In genomic region chr5:92312046-92312715, GRCm38 (mm10) we compare ENCODE assay signal across 8 mouse cellular contexts. TPM values are rescaled to one million over a fixed set of nuclear protein-coding genes. Genes with fewer than 3 reads are reported as not detected.
A peak's percentile ranks its signal among the peaks of the same experiment; 100 is the strongest.
DNase-seq lines count a peak whose midpoint lies in the region; ATAC-seq and TF ChIP-seq lines count a peak whose summit lies in the region.

No protein-coding gene starts in this region.

- H3K4me2 ChIP-seq in intestine, embryonic 14.5 days (ENCODE audit: low read length), result no peak overlapping the region
- H3K4me2 ChIP-seq in intestine, embryonic 15.5 days (replicated peaks), result no peak overlapping the region
- no peak overlapping the region for H3K4me2 ChIP-seq in limb, embryonic 11.5 days (ENCODE audit: low read depth, severe bottlenecking)
- H3K4me2 ChIP-seq in neural tube, embryonic 11.5 days (ENCODE audit: low read depth), result no peak overlapping the region

- no peak for TF ChIP-seq POLR2A in brain, embryonic 14.5 days (IDR thresholded peaks at IDR 0.05; ENCODE audit: borderline replicate concordance, extremely low read depth, insufficient read depth, insufficient read length, poor library complexity, severe bottlenecking)

- no peak overlapping the region for H3K4me3 ChIP-seq in intestine, embryonic 14.5 days (ENCODE audit: low read depth, low read length)
- H3K4me3 ChIP-seq in intestine, embryonic 15.5 days (replicated peaks), result no peak overlapping the region
- H3K4me3 ChIP-seq in limb, embryonic 11.5 days (ENCODE audit: low read depth, low read length), result no peak overlapping the region
- no peak overlapping the region for H3K4me3 ChIP-seq in neural tube, embryonic 11.5 days (ENCODE audit: low read depth, low read length)

- DNase-seq in intestine, embryonic 14.5 days (ENCODE audit: low spot score), result peak; percentile 91
- DNase-seq in brain, embryonic 14.5 days (ENCODE audit: low read depth), result peak; percentile 93
- DNase-seq in induced T-regulatory cell, adult 2 months (ENCODE audit: low read depth), result peak; percentile 94
- peak; percentile 89 for DNase-seq in limb, embryonic 11.5 days (ENCODE audit: low spot score)
- DNase-seq in neural tube, embryonic 11.5 days (ENCODE audit: low spot score), result peak; percentile 79
- DNase-seq in thymus, adult 18-20 months, result peak; percentile 28 to 67

- H3K27me3 ChIP-seq in intestine, embryonic 14.5 days (replicated peaks; ENCODE audit: control insufficient read depth, insufficient read depth, low read length), result no peaks in the 10 kb centered on the region
- H3K27me3 ChIP-seq in intestine, embryonic 15.5 days (replicated peaks), result no peaks in the 10 kb centered on the region
- no peaks in the 10 kb centered on the region for H3K27me3 ChIP-seq in limb, embryonic 11.5 days (ENCODE audit: control insufficient read depth, insufficient read depth, low read length)
- no peaks in the 10 kb centered on the region for H3K27me3 ChIP-seq in neural tube, embryonic 11.5 days (ENCODE audit: control insufficient read depth, insufficient read depth, low read length)

- no peaks in the 10 kb centered on the region for H3K36me3 ChIP-seq in intestine, embryonic 14.5 days (ENCODE audit: control insufficient read depth, insufficient read depth, low read length)
- no peaks in the 10 kb centered on the region for H3K36me3 ChIP-seq in intestine, embryonic 15.5 days
- no peaks in the 10 kb centered on the region for H3K36me3 ChIP-seq in limb, embryonic 11.5 days (ENCODE audit: control insufficient read depth, insufficient read depth, low read length)
- H3K36me3 ChIP-seq in neural tube, embryonic 11.5 days (ENCODE audit: control insufficient read depth, insufficient read depth, low read length), result no peaks in the 10 kb centered on the region

- H3K9ac ChIP-seq in intestine, embryonic 14.5 days (ENCODE audit: low read length), result no peak overlapping the region
- H3K9ac ChIP-seq in intestine, embryonic 15.5 days, result no peak overlapping the region
- no peak overlapping the region for H3K9ac ChIP-seq in limb, embryonic 11.5 days (ENCODE audit: low read length)
- H3K9ac ChIP-seq in neural tube, embryonic 11.5 days (ENCODE audit: low read length), result no peak overlapping the region

- ATAC-seq in intestine, embryonic 14.5 days (replicated peaks; ENCODE audit: low FRiP score, low TSS enrichment, low read depth), result no peak
- no peak for ATAC-seq in intestine, embryonic 15.5 days
- ATAC-seq in frontal cortex, adult (ENCODE audit: low TSS enrichment), result peak; percentile 49; the same call in 1 of the 2 replicates
- no peak for ATAC-seq in limb, embryonic 11.5 days (ENCODE audit: insufficient number of reproducible peaks, low FRiP score, low TSS enrichment, low read depth)
- ATAC-seq in neural tube, embryonic 11.5 days (ENCODE audit: insufficient read depth, low FRiP score, low TSS enrichment), result no peak

- TF ChIP-seq CTCF in brain, embryonic 14.5 days (IDR thresholded peaks at IDR 0.05; ENCODE audit: borderline replicate concordance, extremely low read depth, insufficient read depth, insufficient read length), result peak; percentile 68; the same call in 1 of the 2 replicates

- 14% methylated on average over 13 of the region's 13 CpGs for WGBS in intestine, embryonic 14.5 days
- WGBS in intestine, embryonic 15.5 days, result 11% methylated on average over 13 of the region's 13 CpGs
- WGBS in limb, embryonic 11.5 days, result 15% methylated on average over 13 of the region's 13 CpGs
- WGBS in neural tube, embryonic 11.5 days, result 15% methylated on average over 13 of the region's 13 CpGs

- H3K9me3 ChIP-seq in intestine, embryonic 14.5 days (ENCODE audit: control insufficient read depth, low read length), result no peaks in the 10 kb centered on the region
- H3K9me3 ChIP-seq in intestine, embryonic 15.5 days, result no peaks in the 10 kb centered on the region
- H3K9me3 ChIP-seq in limb, embryonic 11.5 days (ENCODE audit: control insufficient read depth, low read length), result no peaks in the 10 kb centered on the region
- H3K9me3 ChIP-seq in neural tube, embryonic 11.5 days (ENCODE audit: control insufficient read depth, low read length), result no peaks in the 10 kb centered on the region

- no peak overlapping the region for H3K27ac ChIP-seq in intestine, embryonic 14.5 days (ENCODE audit: low read depth)
- H3K27ac ChIP-seq in intestine, embryonic 15.5 days, result no peak overlapping the region
- no peak overlapping the region for H3K27ac ChIP-seq in limb, embryonic 11.5 days (replicated peaks; ENCODE audit: low read depth, low read length)
- no peak overlapping the region for H3K27ac ChIP-seq in neural tube, embryonic 11.5 days (ENCODE audit: low read depth, low read length)

- H3K4me1 ChIP-seq in intestine, embryonic 14.5 days (replicated peaks; ENCODE audit: control insufficient read depth, insufficient read depth, low read length), result peaks cover 11% of the 10 kb centered on the region; the same call in 1 of the 2 replicates
- peaks cover 4% of the 10 kb centered on the region; the same call in 1 of the 2 replicates for H3K4me1 ChIP-seq in intestine, embryonic 15.5 days (replicated peaks)
- H3K4me1 ChIP-seq in limb, embryonic 11.5 days (ENCODE audit: control insufficient read depth, insufficient read depth, low read length), result peaks cover 3% of the 10 kb centered on the region; the same call in 1 of the 2 replicates
- H3K4me1 ChIP-seq in neural tube, embryonic 11.5 days (ENCODE audit: control insufficient read depth, insufficient read depth, low read length), result peaks cover 5% of the 10 kb centered on the region; the same call in 1 of the 2 replicates

RNA-seq across cellular contexts. Expression of gene Sdad1, which starts 1.9 kb away (rescaled TPM):
- polyA plus RNA-seq in intestine, embryonic 14.5 days (2014; fragmentation: Nextera tagmentation; extraction: Ambion mirVana), result 47.4 and 51.3 TPM in 2 replicates
- 37.3 and 40.1 TPM in 2 replicates for polyA plus RNA-seq in intestine, embryonic 15.5 days (2015; fragmentation: Nextera tagmentation; extraction: Ambion mirVana)
- 18.7 and 25.4 TPM in 2 replicates for polyA plus RNA-seq in brain, embryonic 14.5 days (2012; rRNA removed)
- polyA plus RNA-seq in limb, embryonic 11.5 days (2014; fragmentation: Nextera tagmentation; extraction: Ambion mirVana), result 44.1 and 45.3 TPM in 2 replicates
- polyA plus RNA-seq in neural tube, embryonic 11.5 days (2014; fragmentation: Nextera tagmentation; extraction: Ambion mirVana), result 37.8 and 38.7 TPM in 2 replicates

RNA-seq across cellular contexts. Expression of gene Cxcl9, which starts 15.7 kb away (rescaled TPM):
- not detected in 2 replicates for polyA plus RNA-seq in intestine, embryonic 14.5 days (2014; fragmentation: Nextera tagmentation; extraction: Ambion mirVana)
- polyA plus RNA-seq in intestine, embryonic 15.5 days (2015; fragmentation: Nextera tagmentation; extraction: Ambion mirVana), result 0.20 TPM in 1 of 2 replicates, not detected in the other
- 0.03 TPM in 1 of 2 replicates, not detected in the other for polyA plus RNA-seq in brain, embryonic 14.5 days (2012; rRNA removed)
- not detected in 2 replicates for polyA plus RNA-seq in limb, embryonic 11.5 days (2014; fragmentation: Nextera tagmentation; extraction: Ambion mirVana)
- not detected in 2 replicates for polyA plus RNA-seq in neural tube, embryonic 11.5 days (2014; fragmentation: Nextera tagmentation; extraction: Ambion mirVana)

RNA-seq across cellular contexts. Expression of gene Art3, which starts 19.4 kb away (rescaled TPM):
- polyA plus RNA-seq in intestine, embryonic 14.5 days (2014; fragmentation: Nextera tagmentation; extraction: Ambion mirVana), result 2.5 and 2.6 TPM in 2 replicates
- 3.7 and 4.0 TPM in 2 replicates for polyA plus RNA-seq in intestine, embryonic 15.5 days (2015; fragmentation: Nextera tagmentation; extraction: Ambion mirVana)
- 2.1 and 3.8 TPM in 2 replicates for polyA plus RNA-seq in brain, embryonic 14.5 days (2012; rRNA removed)
- polyA plus RNA-seq in limb, embryonic 11.5 days (2014; fragmentation: Nextera tagmentation; extraction: Ambion mirVana), result 1.8 and 2.5 TPM in 2 replicates
- polyA plus RNA-seq in neural tube, embryonic 11.5 days (2014; fragmentation: Nextera tagmentation; extraction: Ambion mirVana), result 6.8 and 7.5 TPM in 2 replicates

RNA-seq across cellular contexts. Expression of gene Naaa, which starts 34.2 kb away (rescaled TPM):
- 22.5 and 23.5 TPM in 2 replicates for polyA plus RNA-seq in intestine, embryonic 14.5 days (2014; fragmentation: Nextera tagmentation; extraction: Ambion mirVana)
- 24.2 and 26.8 TPM in 2 replicates for polyA plus RNA-seq in intestine, embryonic 15.5 days (2015; fragmentation: Nextera tagmentation; extraction: Ambion mirVana)
- polyA plus RNA-seq in brain, embryonic 14.5 days (2012; rRNA removed), result 9.4 and 15.5 TPM in 2 replicates
- 6.7 and 8.2 TPM in 2 replicates for polyA plus RNA-seq in limb, embryonic 11.5 days (2014; fragmentation: Nextera tagmentation; extraction: Ambion mirVana)
- 5.2 and 6.1 TPM in 2 replicates for polyA plus RNA-seq in neural tube, embryonic 11.5 days (2014; fragmentation: Nextera tagmentation; extraction: Ambion mirVana)

RNA-seq across cellular contexts. Expression of gene Cxcl10, which starts 36.5 kb away (rescaled TPM):
- polyA plus RNA-seq in intestine, embryonic 14.5 days (2014; fragmentation: Nextera tagmentation; extraction: Ambion mirVana), result 1.9 and 3.3 TPM in 2 replicates
- polyA plus RNA-seq in intestine, embryonic 15.5 days (2015; fragmentation: Nextera tagmentation; extraction: Ambion mirVana), result 1.9 and 2.4 TPM in 2 replicates
- polyA plus RNA-seq in brain, embryonic 14.5 days (2012; rRNA removed), result 0.69 and 0.70 TPM in 2 replicates
- 1.2 and 1.3 TPM in 2 replicates for polyA plus RNA-seq in limb, embryonic 11.5 days (2014; fragmentation: Nextera tagmentation; extraction: Ambion mirVana)
- polyA plus RNA-seq in neural tube, embryonic 11.5 days (2014; fragmentation: Nextera tagmentation; extraction: Ambion mirVana), result 0.59 TPM in 1 of 2 replicates, not detected in the other
